Mouse (Mus musculus) ovary, adult 18-20 months (tissue): ENCODE results near the gene Gm595.

Experiments
- DNase-seq: peaks from one replicate; pipeline ENCODE4 v3.0.0; 2022; ENCODE audit warnings: low spot score, mixed read lengths

Gm595 gene

GRCm38 (mm10) chrX:48877613-48878012 is at the start of gene Gm595:
Gm595 (minus strand) TSS chrX:48877713.
- no peak for DNase-seq

- no peak for DNase-seq
These were observed 30.9 kb upstream of the Gm595 start for GRCm38 (mm10) chrX:48908421-48908820.

- no peak for DNase-seq
These were observed 26.2 kb upstream of the Gm595 start for GRCm38 (mm10) chrX:48903744-48904143.

GRCm38 (mm10) chrX:48899555-48899954 is 22.0 kb upstream of the Gm595 start:
- DNase-seq, result no peak

GRCm38 (mm10) chrX:48896803-48897202 is 19.3 kb upstream of the Gm595 start:
- DNase-seq, result no peak

GRCm38 (mm10) chrX:48893946-48894345 is 16.4 kb upstream of the Gm595 start:
- no peak for DNase-seq

GRCm38 (mm10) chrX:48890259-48890658 is 12.7 kb upstream of the Gm595 start:
- DNase-seq, result no peak

- no peak for DNase-seq
These were observed 7.1 kb upstream of the Gm595 start for GRCm38 (mm10) chrX:48884615-48885014.
